8 mouse cellular contexts compared by ENCODE assay signal in genomic region chr5:120560129-120560615, GRCm38 (mm10). TPM values are rescaled to one million over a fixed set of nuclear protein-coding genes. Genes with fewer than 3 reads are reported as not detected.
DNase-seq lines count a peak whose midpoint lies in the region; ATAC-seq lines count a peak whose summit lies in the region.

No protein-coding gene starts in this region.

- H3K4me2 ChIP-seq in hindbrain, embryonic 14.5 days (replicated peaks): no peak overlapping the region

- H3K9me3 ChIP-seq in heart, embryonic 10.5 days: no peaks in the 10 kb centered on the region
- H3K9me3 ChIP-seq in hindbrain, embryonic 14.5 days (ENCODE audit: control insufficient read depth, low read length): no peaks in the 10 kb centered on the region
- H3K9me3 ChIP-seq in midbrain, embryonic 10.5 days (replicated peaks): no peaks in the 10 kb centered on the region

- H3K4me1 ChIP-seq in heart, embryonic 10.5 days: peaks cover 59% of the 10 kb centered on the region
- H3K4me1 ChIP-seq in hindbrain, embryonic 14.5 days (replicated peaks; ENCODE audit: control insufficient read depth, insufficient read depth, low read length): peaks cover 34% of the 10 kb centered on the region
- H3K4me1 ChIP-seq in midbrain, embryonic 10.5 days: peaks cover 65% of the 10 kb centered on the region

- 68% methylated on average over 9 of the region's 9 CpGs for WGBS in heart, embryonic 10.5 days
- WGBS in hindbrain, embryonic 14.5 days: 58% methylated on average over 9 of the region's 9 CpGs
- 78% methylated on average over 9 of the region's 9 CpGs for WGBS in midbrain, embryonic 10.5 days

- peaks cover 29% of the 10 kb centered on the region for H3K36me3 ChIP-seq in heart, embryonic 10.5 days
- H3K36me3 ChIP-seq in hindbrain, embryonic 14.5 days (replicated peaks; ENCODE audit: control insufficient read depth, insufficient read depth): peaks cover 18% of the 10 kb centered on the region; the same call in 1 of the 2 replicates
- H3K36me3 ChIP-seq in midbrain, embryonic 10.5 days: peaks cover 18% of the 10 kb centered on the region

- DNase-seq in heart, embryonic 10.5 days (ENCODE audit: low spot score): no peak
- no peak for DNase-seq in heart, adult 8-10 months (ENCODE audit: low spot score)
- peak; percentile 48 for DNase-seq in brain, adult 2 months (ENCODE audit: low read depth, low spot score)
- DNase-seq in hindbrain, embryonic 14.5 days (ENCODE audit: low spot score): no peak
- no peak for DNase-seq in midbrain, embryonic 10.5 days (ENCODE audit: low spot score)
- DNase-seq in urinary bladder, adult 18-20 months (ENCODE audit: low spot score in 2 of 2): no peak
- DNase-seq in thymus, adult 18-20 months: no peak
- DNase-seq in spleen, adult 18-20 months: no peak

- no peak overlapping the region for H3K4me3 ChIP-seq in heart, embryonic 10.5 days
- no peak overlapping the region for H3K4me3 ChIP-seq in hindbrain, embryonic 14.5 days (replicated peaks; ENCODE audit: low read length)
- H3K4me3 ChIP-seq in midbrain, embryonic 10.5 days: peak overlapping the region; percentile 21

- ATAC-seq in hindbrain, embryonic 14.5 days (ENCODE audit: low FRiP score): no peak

- no peak overlapping the region for H3K9ac ChIP-seq in hindbrain, embryonic 14.5 days

- peak overlapping the region; percentile 70; the same call in 1 of the 2 replicates for H3K27ac ChIP-seq in heart, embryonic 10.5 days
- peak overlapping the region; percentile 57; the same call in 1 of the 2 replicates for H3K27ac ChIP-seq in hindbrain, embryonic 14.5 days
- peak overlapping the region; percentile 81 for H3K27ac ChIP-seq in midbrain, embryonic 10.5 days (replicated peaks)

- H3K27me3 ChIP-seq in heart, embryonic 10.5 days (ENCODE audit: insufficient read depth, poor library complexity, severe bottlenecking): no peaks in the 10 kb centered on the region
- no peaks in the 10 kb centered on the region for H3K27me3 ChIP-seq in hindbrain, embryonic 14.5 days (ENCODE audit: control insufficient read depth, insufficient read depth, low read length)
- H3K27me3 ChIP-seq in midbrain, embryonic 10.5 days (ENCODE audit: low read depth, poor library complexity, severe bottlenecking): no peaks in the 10 kb centered on the region

RNA-seq across cellular contexts. Expression of gene Tpcn1, which starts 28.3 kb away (rescaled TPM):
- 13.0 and 21.7 TPM in 2 replicates for polyA plus RNA-seq in heart, embryonic 10.5 days (2016; fragmentation: Nextera tagmentation; extraction: Ambion mirVana)
- total RNA-seq in heart, adult 8-10 months (2022): 10 to 100 TPM; 34.8 to 36.7 (median 36.3) TPM
- 13.4 and 15.7 TPM in 2 replicates for polyA plus RNA-seq in hindbrain, embryonic 14.5 days (2014; fragmentation: Nextera tagmentation; extraction: Ambion mirVana)
- 10.3 and 11.1 TPM in 2 replicates for polyA plus RNA-seq in midbrain, embryonic 10.5 days (2016; fragmentation: Nextera tagmentation; extraction: Ambion mirVana)

RNA-seq across cellular contexts. Expression of gene Iqcd, which starts 28.6 kb away (rescaled TPM):
- 0.15 and 0.24 TPM in 2 replicates for polyA plus RNA-seq in heart, embryonic 10.5 days (2016; fragmentation: Nextera tagmentation; extraction: Ambion mirVana)
- under 1 TPM in 2 of 4 experiments, not detected in 2; 0.14 to 0.22 TPM for total RNA-seq in heart, adult 8-10 months (2022)
- polyA plus RNA-seq in hindbrain, embryonic 14.5 days (2014; fragmentation: Nextera tagmentation; extraction: Ambion mirVana): 1.5 and 1.9 TPM in 2 replicates
- polyA plus RNA-seq in midbrain, embryonic 10.5 days (2016; fragmentation: Nextera tagmentation; extraction: Ambion mirVana): 0.95 and 0.98 TPM in 2 replicates

RNA-seq across cellular contexts. Expression of gene Slc8b1, which starts 49.2 kb away (rescaled TPM):
- polyA plus RNA-seq in heart, embryonic 10.5 days (2016; fragmentation: Nextera tagmentation; extraction: Ambion mirVana): 4.2 and 5.9 TPM in 2 replicates
- total RNA-seq in heart, adult 8-10 months (2022): 10 to 100 TPM in 2 of 4 experiments, 1 to 10 TPM in 2; 8.2 to 12.4 (median 10.0) TPM
- polyA plus RNA-seq in hindbrain, embryonic 14.5 days (2014; fragmentation: Nextera tagmentation; extraction: Ambion mirVana): 1.3 and 1.4 TPM in 2 replicates
- 3.9 and 4.6 TPM in 2 replicates for polyA plus RNA-seq in midbrain, embryonic 10.5 days (2016; fragmentation: Nextera tagmentation; extraction: Ambion mirVana)

RNA-seq across cellular contexts. Expression of gene Rita1, which starts 52.2 kb away (rescaled TPM):
- polyA plus RNA-seq in heart, embryonic 10.5 days (2016; fragmentation: Nextera tagmentation; extraction: Ambion mirVana): 11.0 and 11.2 TPM in 2 replicates
- total RNA-seq in heart, adult 8-10 months (2022): 10 to 100 TPM; 14.3 to 17.9 (median 15.3) TPM
- 20.1 and 20.6 TPM in 2 replicates for polyA plus RNA-seq in hindbrain, embryonic 14.5 days (2014; fragmentation: Nextera tagmentation; extraction: Ambion mirVana)
- polyA plus RNA-seq in midbrain, embryonic 10.5 days (2016; fragmentation: Nextera tagmentation; extraction: Ambion mirVana): 16.0 and 16.2 TPM in 2 replicates

RNA-seq across cellular contexts. Expression of gene Ddx54, which starts 52.4 kb away (rescaled TPM):
- 47.1 and 49.4 TPM in 2 replicates for polyA plus RNA-seq in heart, embryonic 10.5 days (2016; fragmentation: Nextera tagmentation; extraction: Ambion mirVana)
- 10 to 100 TPM; 21.0 to 24.7 (median 23.0) TPM for total RNA-seq in heart, adult 8-10 months (2022)
- polyA plus RNA-seq in hindbrain, embryonic 14.5 days (2014; fragmentation: Nextera tagmentation; extraction: Ambion mirVana): 27.8 and 29.8 TPM in 2 replicates
- 59.4 and 59.7 TPM in 2 replicates for polyA plus RNA-seq in midbrain, embryonic 10.5 days (2016; fragmentation: Nextera tagmentation; extraction: Ambion mirVana)
